Mouse (Mus musculus) subcutaneous adipose tissue, adult 2 months (tissue): Measurements from ENCODE around the gene Efhd1. TPM values are rescaled to one million over a fixed set of nuclear protein-coding genes. Genes with fewer than 3 reads are reported as not detected.

Source experiments
- polyA plus RNA-seq: library from polyadenylated mRNA; depleted of rRNA; stranded (reverse); fragments of >200 nt; gene quantifications from 2 replicates; pipeline ENCODE4 v1.2.3, GENCODE M21; 2012; ENCODE audit warnings: low replicate concordance; rRNA removed

Gene Efhd1
- 28.4 and 30.2 TPM in 2 replicates for polyA plus RNA-seq

DNA sequence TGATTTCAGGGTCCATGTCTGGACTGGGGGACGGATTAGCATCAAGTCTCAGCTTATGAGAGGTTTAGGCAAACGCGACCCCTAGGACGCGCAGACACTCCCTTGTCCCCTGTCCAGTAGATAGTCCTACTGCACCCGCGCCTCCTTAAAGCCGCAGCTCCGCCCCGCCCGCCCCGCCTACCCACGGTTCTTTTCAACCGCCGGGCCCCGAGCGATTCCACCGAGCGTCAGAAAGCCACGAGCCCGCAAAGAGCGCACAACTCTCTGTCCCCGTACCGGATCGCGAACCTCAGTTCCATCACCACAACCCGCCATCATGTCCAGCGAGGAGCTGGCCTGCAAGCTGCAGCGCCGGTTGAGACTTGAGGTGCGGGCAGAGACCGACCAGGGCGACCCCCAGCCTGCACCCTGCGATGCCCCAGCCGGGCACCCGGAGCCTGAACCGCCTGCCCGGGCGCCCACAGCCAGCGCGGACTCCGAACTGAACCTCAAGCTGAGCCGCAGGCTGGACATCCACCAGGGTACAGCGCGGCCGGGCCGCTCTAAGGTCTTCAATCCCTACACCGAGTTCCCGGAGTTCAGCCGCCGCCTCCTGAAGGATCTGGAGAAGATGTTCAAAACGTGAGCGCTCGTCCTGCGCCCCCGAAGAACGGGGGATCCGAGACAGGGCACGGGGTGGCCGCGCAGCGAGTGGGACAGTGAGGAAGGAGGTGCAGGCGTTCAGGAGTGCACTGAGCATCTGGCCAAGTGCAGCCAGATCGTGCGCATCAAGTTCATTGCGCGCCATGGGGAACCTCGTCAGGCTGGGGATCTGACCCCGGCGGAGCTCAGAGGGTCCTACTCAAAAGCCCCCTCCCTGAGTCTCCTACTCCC, at the start of gene Efhd1:
TSS of gene Efhd1 (plus strand) at position 230 of the 873 bp plus-strand sequence.

DNA sequence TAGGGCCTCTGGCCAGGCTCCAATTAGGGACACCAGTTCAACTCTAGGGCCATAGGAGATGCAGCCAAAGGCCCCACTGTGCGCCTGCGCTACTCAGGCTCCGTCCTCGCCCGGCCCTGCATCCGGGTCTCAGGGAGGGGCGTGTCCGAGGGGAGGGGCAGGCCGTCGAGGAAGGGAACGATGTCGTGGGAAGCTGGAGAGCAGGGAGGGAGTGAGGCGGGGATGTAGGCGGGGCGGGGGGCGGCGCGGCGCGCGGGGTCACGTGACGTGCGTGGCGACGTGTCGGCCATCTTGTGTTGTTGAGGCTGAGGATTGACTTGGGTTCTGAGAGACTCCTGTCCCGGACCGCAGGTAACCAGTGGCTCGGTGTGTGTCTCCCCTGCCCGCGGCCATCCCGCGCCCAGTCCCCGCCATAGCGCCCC, 62.6 kb downstream of the Efhd1 start, which contains the start of gene Gigyf2:
TSS of gene Gigyf2 (plus strand) at position 257 of the 422 bp plus-strand sequence.

Other genes starting within 250 kb of the Efhd1 start
- not detected in 2 replicates for gene Alppl2, start 174.4 kb upstream of the Efhd1 start, polyA plus RNA-seq
- not detected in 2 replicates for gene Alpi, start 162.8 kb upstream of the Efhd1 start, polyA plus RNA-seq
- gene Akp3, start 139.4 kb upstream of the Efhd1 start, polyA plus RNA-seq, result not detected in 2 replicates
- 0.30 TPM in 1 of 2 replicates, not detected in the other for gene Ecel1, start 107.8 kb upstream of the Efhd1 start, polyA plus RNA-seq
- not detected in 2 replicates for gene Prss56, start 81.0 kb upstream of the Efhd1 start, polyA plus RNA-seq
- not detected in 2 replicates for gene Chrnd, start 73.8 kb upstream of the Efhd1 start, polyA plus RNA-seq
- gene Chrng, start 59.7 kb upstream of the Efhd1 start, polyA plus RNA-seq, result not detected in 2 replicates
- gene Eif4e2, start 50.4 kb upstream of the Efhd1 start, polyA plus RNA-seq, result 42.9 and 49.7 TPM in 2 replicates
- gene Gigyf2, start 62.6 kb downstream of the Efhd1 start, polyA plus RNA-seq, result 25.1 and 51.2 TPM in 2 replicates
- 0.15 TPM in 1 of 2 replicates, not detected in the other for gene Kcnj13, start 130.4 kb downstream of the Efhd1 start, polyA plus RNA-seq
- not detected in 2 replicates for gene Snorc, start 205.9 kb downstream of the Efhd1 start, polyA plus RNA-seq
- 1.1 TPM in 1 of 2 replicates, not detected in the other for gene Neu2, start 245.5 kb downstream of the Efhd1 start, polyA plus RNA-seq